Mouse (Mus musculus): ENCODE measurements around the gene Lrch4. TPM values are rescaled to one million over a fixed set of nuclear protein-coding genes. Genes with fewer than 3 reads are reported as not detected.
A peak's percentile ranks its signal among the peaks of the same experiment; 100 is the strongest.

The Lrch4 gene
- polyA plus RNA-seq, 1 experiment = 249 TPM

- no peaks in the 10 kb centered on the region for H3K36me3 ChIP-seq (ENCODE audit: control insufficient read depth, insufficient read depth, low read length)
- H3K27me3 ChIP-seq (ENCODE audit: control insufficient read depth, insufficient read depth, low read length) = no peaks in the 10 kb centered on the region
- no peak overlapping the region for H3K4me3 ChIP-seq (ENCODE audit: extremely low read depth, insufficient read depth, insufficient read length)
- no peak for DNase-seq (ENCODE audit: low read depth in 1 of 2, low spot score in 2 of 2)
- 88% methylated on average over 6 of the region's 6 CpGs for WGBS
- H3K4me1 ChIP-seq (ENCODE audit: control insufficient read depth, insufficient read depth, insufficient read length) = peaks cover 7% of the 10 kb centered on the region
- H3K27ac ChIP-seq (ENCODE audit: insufficient read depth, low read length) = peak overlapping the region; percentile 28; the same call in 1 of the 2 replicates
- no peak for TF ChIP-seq CTCF (IDR thresholded peaks at IDR 0.05; ENCODE audit: extremely low read depth, insufficient read depth, insufficient read length, insufficient replicate concordance)
- no peak for TF ChIP-seq POLR2A (IDR thresholded peaks at IDR 0.05; ENCODE audit: low read depth, low read length)
Measured at GRCm38 (mm10) chr5:137673015-137673414, 44.1 kb downstream of the Lrch4 start.

- Histone ChIP-seq H3K27ac (ENCODE audit: insufficient read depth, low read length) (no peak overlapping the region), H3K4me3 (ENCODE audit: extremely low read depth, insufficient read depth, insufficient read length) (no peak overlapping the region), H3K4me1 (ENCODE audit: control insufficient read depth, insufficient read depth, insufficient read length) (peaks cover 7% of the 10 kb centered on the region), H3K36me3 (ENCODE audit: control insufficient read depth, insufficient read depth, low read length) (no peaks in the 10 kb centered on the region), H3K27me3 (ENCODE audit: control insufficient read depth, insufficient read depth, low read length) (no peaks in the 10 kb centered on the region)
- no peak for DNase-seq (ENCODE audit: low read depth in 1 of 2, low spot score in 2 of 2)
- 96% methylated on average over 8 of the region's 8 CpGs for WGBS
- TF ChIP-seq CTCF (IDR thresholded peaks at IDR 0.05; ENCODE audit: extremely low read depth, insufficient read depth, insufficient read length, insufficient replicate concordance) (no peak), POLR2A (IDR thresholded peaks at IDR 0.05; ENCODE audit: low read depth, low read length) (no peak)
Measured at GRCm38 (mm10) chr5:137674786-137675185, 45.9 kb downstream of the Lrch4 start.

- 98% methylated on average over 8 of the region's 8 CpGs for WGBS
- Histone ChIP-seq H3K27ac (ENCODE audit: insufficient read depth, low read length) (no peak overlapping the region), H3K36me3 (ENCODE audit: control insufficient read depth, insufficient read depth, low read length) (no peaks in the 10 kb centered on the region), H3K4me1 (ENCODE audit: control insufficient read depth, insufficient read depth, insufficient read length) (peaks cover under 1% of the 10 kb centered on the region; the same call in 1 of the 2 replicates), H3K4me3 (ENCODE audit: extremely low read depth, insufficient read depth, insufficient read length) (no peak overlapping the region), H3K27me3 (ENCODE audit: control insufficient read depth, insufficient read depth, low read length) (no peaks in the 10 kb centered on the region)
- no peak for DNase-seq (ENCODE audit: low read depth in 1 of 2, low spot score in 2 of 2)
- TF ChIP-seq CTCF (IDR thresholded peaks at IDR 0.05; ENCODE audit: extremely low read depth, insufficient read depth, insufficient read length, insufficient replicate concordance) = no peak
- no peak for TF ChIP-seq POLR2A (IDR thresholded peaks at IDR 0.05; ENCODE audit: low read depth, low read length)
Measured at GRCm38 (mm10) chr5:137677859-137678258, 48.9 kb downstream of the Lrch4 start.

- 90% methylated on average over 3 of the region's 3 CpGs for WGBS
- H3K4me1 ChIP-seq (ENCODE audit: control insufficient read depth, insufficient read depth, insufficient read length) = peaks cover 4% of the 10 kb centered on the region; the same call in 1 of the 2 replicates
- no peak overlapping the region for H3K27ac ChIP-seq (ENCODE audit: insufficient read depth, low read length)
- no peak for TF ChIP-seq POLR2A (IDR thresholded peaks at IDR 0.05; ENCODE audit: low read depth, low read length)
- TF ChIP-seq CTCF (IDR thresholded peaks at IDR 0.05; ENCODE audit: extremely low read depth, insufficient read depth, insufficient read length, insufficient replicate concordance) = no peak
- DNase-seq (ENCODE audit: low read depth in 1 of 2, low spot score in 2 of 2) = no peak
- no peaks in the 10 kb centered on the region for H3K36me3 ChIP-seq (ENCODE audit: control insufficient read depth, insufficient read depth, low read length)
- no peaks in the 10 kb centered on the region for H3K27me3 ChIP-seq (ENCODE audit: control insufficient read depth, insufficient read depth, low read length)
- no peak overlapping the region for H3K4me3 ChIP-seq (ENCODE audit: extremely low read depth, insufficient read depth, insufficient read length)
Measured at GRCm38 (mm10) chr5:137678736-137679135, 49.8 kb downstream of the Lrch4 start.

GRCm38 (mm10) chr5:137679726-137680125 lies 50.8 kb downstream of the Lrch4 start:
- no peak for TF ChIP-seq POLR2A (IDR thresholded peaks at IDR 0.05; ENCODE audit: low read depth, low read length)
- no peak for TF ChIP-seq CTCF (IDR thresholded peaks at IDR 0.05; ENCODE audit: extremely low read depth, insufficient read depth, insufficient read length, insufficient replicate concordance)
- H3K4me1 ChIP-seq (ENCODE audit: control insufficient read depth, insufficient read depth, insufficient read length) = peaks cover 4% of the 10 kb centered on the region; the same call in 1 of the 2 replicates
- DNase-seq (ENCODE audit: low read depth in 1 of 2, low spot score in 2 of 2) = no peak

GRCm38 (mm10) chr5:137682526-137682925 lies 53.6 kb downstream of the Lrch4 start:
- WGBS = 95% methylated on average over 6 of the region's 6 CpGs
- Histone ChIP-seq H3K4me1 (ENCODE audit: control insufficient read depth, insufficient read depth, insufficient read length) (peaks cover 12% of the 10 kb centered on the region), H3K36me3 (ENCODE audit: control insufficient read depth, insufficient read depth, low read length) (no peaks in the 10 kb centered on the region), H3K27ac (ENCODE audit: insufficient read depth, low read length) (no peak overlapping the region), H3K27me3 (ENCODE audit: control insufficient read depth, insufficient read depth, low read length) (no peaks in the 10 kb centered on the region), H3K4me3 (ENCODE audit: extremely low read depth, insufficient read depth, insufficient read length) (no peak overlapping the region)
- TF ChIP-seq CTCF (IDR thresholded peaks at IDR 0.05; ENCODE audit: extremely low read depth, insufficient read depth, insufficient read length, insufficient replicate concordance) = no peak
- no peak for TF ChIP-seq POLR2A (IDR thresholded peaks at IDR 0.05; ENCODE audit: low read depth, low read length)
- no peak for DNase-seq (ENCODE audit: low read depth in 1 of 2, low spot score in 2 of 2)

More at GRCm38 (mm10) chr5:137679726-137680125, 50.8 kb downstream of the Lrch4 start:
- no peaks in the 10 kb centered on the region for H3K27me3 ChIP-seq (ENCODE audit: control insufficient read depth, insufficient read depth, low read length)
- 88% methylated on average over 4 of the region's 4 CpGs for WGBS
- no peak overlapping the region for H3K27ac ChIP-seq (ENCODE audit: insufficient read depth, low read length)
- no peak overlapping the region for H3K4me3 ChIP-seq (ENCODE audit: extremely low read depth, insufficient read depth, insufficient read length)
- H3K36me3 ChIP-seq (ENCODE audit: control insufficient read depth, insufficient read depth, low read length) = no peaks in the 10 kb centered on the region

Data from spleen, adult 2 months (tissue).